Mouse (Mus musculus) ES-Bruce4 (cell line): ENCODE results near the gene Klhl35. TPM values are rescaled to one million over a fixed set of nuclear protein-coding genes. Genes with fewer than 3 reads are reported as not detected.

Experiments used
- H3K27ac ChIP-seq: 2 replicates; pipeline ENCODE4 v1.5.1; 2012; ENCODE audit warnings: low read length, inconsistent platforms; ENCODE audit not compliant: insufficient read depth
- H3K27me3 ChIP-seq: 2 replicates; pipeline ENCODE4 v1.6.1; 2012; ENCODE audit warnings: mild to moderate bottlenecking, low read length, inconsistent platforms; ENCODE audit not compliant: control insufficient read depth, poor library complexity, insufficient read depth, severe bottlenecking
- H3K36me3 ChIP-seq: 2 replicates; pipeline ENCODE4 v1.6.1; 2012; ENCODE audit warnings: inconsistent platforms, mild to moderate bottlenecking, low read length, moderate library complexity; ENCODE audit not compliant: control insufficient read depth, poor library complexity, insufficient read depth, severe bottlenecking
- H3K4me1 ChIP-seq: one replicate; pipeline ENCODE4 v1.8.1; 2011; ENCODE audit warnings: low read length; ENCODE audit not compliant: control insufficient read depth, insufficient read depth
- H3K4me3 ChIP-seq: 2 replicates; pipeline ENCODE4 v1.5.1; 2011; ENCODE audit warnings: low read depth, mild to moderate bottlenecking, low read length
- H3K9ac ChIP-seq: 2 replicates; pipeline ENCODE4 v1.6.1; 2012; ENCODE audit warnings: low read depth, mild to moderate bottlenecking, inconsistent platforms; ENCODE audit not compliant: poor library complexity, severe bottlenecking
- H3K9me3 ChIP-seq: replicated peaks from 2 replicates; pipeline ENCODE4 v1.6.1; 2012; ENCODE audit warnings: mild to moderate bottlenecking, low read length, inconsistent platforms; ENCODE audit not compliant: control insufficient read depth, poor library complexity, insufficient read depth, severe bottlenecking
- CTCF ChIP-seq: IDR thresholded peaks from one replicate; pipeline ENCODE4 v1.8.1; 2011; ENCODE audit warnings: low read depth, low read length
- EP300 ChIP-seq: IDR thresholded peaks from 2 replicates; pipeline ENCODE4 v1.6.1; 2011; ENCODE audit warnings: low read depth, low read length; ENCODE audit not compliant: insufficient read depth
- POLR2A ChIP-seq: IDR thresholded peaks from one replicate; pipeline ENCODE4 v1.8.1; 2011; ENCODE audit warnings: low read length; ENCODE audit not compliant: insufficient read depth
- polyA plus RNA-seq: library from polyadenylated mRNA; stranded (reverse); fragments of >200 nt; gene quantifications from 2 replicates; pipeline ENCODE4 v1.2.4, GENCODE M21; 2011; ENCODE audit warnings: low read depth; ENCODE audit not compliant: missing spikeins, insufficient read depth, insufficient read length

The Klhl35 gene
- polyA plus RNA-seq, 1 experiment, result not detected

DNA sequence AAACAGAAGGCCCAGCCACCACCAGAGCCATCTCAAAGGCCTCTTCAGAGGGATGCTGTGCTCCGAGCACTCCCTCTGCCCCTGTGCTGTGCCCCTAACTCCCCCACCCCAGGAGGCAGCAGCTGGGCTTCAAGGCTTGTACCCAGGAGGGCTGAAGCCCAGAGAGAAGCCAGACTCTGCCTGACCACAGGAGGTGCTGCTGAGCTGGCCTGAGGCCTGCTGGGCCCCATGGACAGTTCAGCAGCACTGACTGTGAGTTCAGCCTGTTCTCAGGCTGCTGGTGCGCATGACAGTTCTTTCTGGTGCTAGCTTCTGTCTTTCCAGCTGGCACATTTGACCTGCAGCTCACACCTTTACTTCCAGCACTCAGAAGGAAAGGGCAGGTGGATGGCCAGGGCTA is 20.0 kb upstream of the Klhl35 start:
- no peak overlapping the region for H3K9ac ChIP-seq
- no peaks in the 10 kb centered on the region for H3K9me3 ChIP-seq
- no peak overlapping the region for H3K4me3 ChIP-seq
- TF ChIP-seq CTCF, result peak; percentile 44
- TF ChIP-seq POLR2A, result no peak
- H3K27ac ChIP-seq, result no peak overlapping the region
- H3K36me3 ChIP-seq, result no peaks in the 10 kb centered on the region
- no peaks in the 10 kb centered on the region for H3K27me3 ChIP-seq
- no peaks in the 10 kb centered on the region for H3K4me1 ChIP-seq

DNA sequence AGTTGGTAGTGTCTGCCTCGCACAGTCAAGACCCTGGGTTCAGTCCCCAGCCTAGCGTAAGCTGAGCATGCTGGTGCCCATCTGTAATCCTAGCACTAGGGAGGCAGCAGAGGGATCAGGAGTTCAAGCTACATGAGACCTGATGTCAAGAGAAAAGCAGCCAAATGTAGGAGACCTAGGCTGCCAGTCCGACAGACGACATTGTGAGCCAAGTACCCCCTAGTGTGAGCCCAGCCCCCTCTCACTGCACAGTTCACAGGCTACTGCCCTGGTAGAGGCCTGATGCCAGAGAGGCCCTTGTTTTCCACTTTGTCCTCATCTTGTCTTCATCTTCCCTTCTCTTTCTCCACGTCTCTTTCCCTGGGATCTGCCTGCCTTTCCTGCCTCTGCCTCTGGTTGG is 18.5 kb upstream of the Klhl35 start:
- Histone ChIP-seq H3K27me3 (no peaks in the 10 kb centered on the region), H3K27ac (no peak overlapping the region), H3K9me3 (no peaks in the 10 kb centered on the region), H3K36me3 (no peaks in the 10 kb centered on the region), H3K9ac (no peak overlapping the region), H3K4me1 (no peaks in the 10 kb centered on the region), H3K4me3 (no peak overlapping the region)
- TF ChIP-seq POLR2A (no peak), CTCF (no peak), EP300 (no peak)

DNA sequence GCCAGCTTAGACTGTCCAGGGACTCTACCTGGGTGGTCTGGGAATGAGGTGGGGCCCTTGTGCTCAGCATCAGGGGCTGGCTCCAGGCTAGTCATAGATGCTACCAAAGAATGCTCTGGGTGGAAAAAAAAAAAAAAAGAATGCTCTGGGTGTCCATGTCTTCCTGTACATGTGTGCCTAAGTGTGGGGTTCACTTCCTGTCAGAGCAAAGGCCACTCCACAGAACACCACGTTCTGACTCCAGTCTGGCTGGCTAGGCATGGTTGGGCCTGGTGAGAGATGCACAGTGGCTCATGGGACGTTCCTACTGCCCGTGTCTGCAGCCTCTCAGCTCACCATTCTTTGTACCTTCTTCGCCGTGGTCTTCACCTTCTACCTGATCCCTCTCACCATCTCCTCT is 17.2 kb upstream of the Klhl35 start:
- Histone ChIP-seq H3K27ac (no peak overlapping the region), H3K36me3 (no peaks in the 10 kb centered on the region), H3K4me1 (no peaks in the 10 kb centered on the region), H3K4me3 (no peak overlapping the region), H3K9me3 (no peaks in the 10 kb centered on the region), H3K9ac (no peak overlapping the region), H3K27me3 (no peaks in the 10 kb centered on the region)
- TF ChIP-seq POLR2A (no peak), EP300 (no peak), CTCF (no peak)

DNA sequence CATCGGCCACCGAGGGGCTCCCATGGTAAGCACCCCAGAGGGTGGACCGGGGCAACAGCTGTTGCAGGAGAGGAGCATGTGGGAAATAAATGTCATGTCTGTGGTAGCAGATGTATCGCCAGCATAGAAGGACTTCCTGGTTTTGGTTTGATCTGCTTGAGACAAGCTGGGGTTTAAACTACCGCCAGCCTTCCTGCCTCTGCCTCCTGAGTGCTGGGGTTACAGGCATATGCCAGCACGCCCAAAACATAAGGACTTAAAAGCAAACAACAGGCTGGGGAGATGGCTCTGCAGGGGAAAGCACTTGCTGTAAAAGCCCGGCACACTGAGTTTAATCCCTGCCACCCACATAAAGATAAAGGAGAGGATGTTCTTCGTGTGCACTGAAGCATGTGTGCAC is 16.7 kb upstream of the Klhl35 start:
- Histone ChIP-seq H3K9ac (no peak overlapping the region), H3K27me3 (no peaks in the 10 kb centered on the region), H3K9me3 (no peaks in the 10 kb centered on the region), H3K4me1 (no peaks in the 10 kb centered on the region), H3K4me3 (no peak overlapping the region), H3K36me3 (no peaks in the 10 kb centered on the region), H3K27ac (no peak overlapping the region)
- TF ChIP-seq POLR2A (no peak), CTCF (no peak), EP300 (no peak)

DNA sequence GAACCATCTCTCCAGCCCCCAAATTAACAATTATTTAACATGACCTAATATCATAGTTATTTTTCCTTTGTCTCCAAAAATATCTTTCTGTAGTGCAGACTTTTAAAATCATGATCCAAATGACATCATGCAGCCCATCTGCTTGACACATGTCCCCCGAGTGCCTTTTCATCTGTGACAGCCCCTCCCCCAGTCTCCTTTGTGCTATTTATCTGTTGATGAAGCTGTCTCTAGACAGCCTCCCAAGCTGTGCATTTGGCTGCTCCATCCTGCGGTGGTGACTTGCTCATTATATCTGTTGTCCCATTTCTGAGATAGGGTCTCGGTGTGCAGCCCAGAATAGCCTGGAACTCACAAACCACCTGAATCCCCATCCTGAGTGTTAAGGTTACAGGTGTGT is 16.1 kb upstream of the Klhl35 start:
- H3K9me3 ChIP-seq, result no peaks in the 10 kb centered on the region
- no peak overlapping the region for H3K9ac ChIP-seq
- no peaks in the 10 kb centered on the region for H3K4me1 ChIP-seq
- no peak overlapping the region for H3K27ac ChIP-seq
- TF ChIP-seq EP300, result no peak
- no peak for TF ChIP-seq CTCF
- no peak for TF ChIP-seq POLR2A
- no peaks in the 10 kb centered on the region for H3K27me3 ChIP-seq
- no peaks in the 10 kb centered on the region for H3K36me3 ChIP-seq
- no peak overlapping the region for H3K4me3 ChIP-seq

DNA sequence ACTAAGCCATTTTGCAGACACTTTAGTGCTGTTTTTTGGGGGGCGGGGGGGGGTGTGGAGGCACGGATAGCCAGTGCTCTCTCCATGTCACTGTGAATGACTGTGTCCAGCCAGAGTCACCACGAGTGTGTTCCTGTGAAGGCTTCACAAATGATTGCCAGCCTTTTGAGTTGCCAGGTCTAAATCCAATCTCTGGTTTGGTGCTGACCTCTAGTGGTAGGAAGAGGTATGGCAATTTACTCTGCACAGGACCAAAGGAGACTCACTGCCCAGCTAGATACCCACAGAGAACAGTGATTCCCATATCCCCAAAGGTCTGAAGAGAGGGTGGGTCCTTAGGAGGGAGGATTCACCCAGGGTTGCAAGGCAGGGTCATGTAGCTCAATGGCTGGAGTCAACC is 15.1 kb upstream of the Klhl35 start:
- TF ChIP-seq EP300 (no peak), CTCF (peak; percentile 46), POLR2A (no peak)
- H3K9ac ChIP-seq, result no peak overlapping the region
- no peaks in the 10 kb centered on the region for H3K36me3 ChIP-seq
- H3K4me3 ChIP-seq, result no peak overlapping the region
- H3K27ac ChIP-seq, result no peak overlapping the region
- H3K4me1 ChIP-seq, result no peaks in the 10 kb centered on the region
- H3K27me3 ChIP-seq, result no peaks in the 10 kb centered on the region
- H3K9me3 ChIP-seq, result no peaks in the 10 kb centered on the region

DNA sequence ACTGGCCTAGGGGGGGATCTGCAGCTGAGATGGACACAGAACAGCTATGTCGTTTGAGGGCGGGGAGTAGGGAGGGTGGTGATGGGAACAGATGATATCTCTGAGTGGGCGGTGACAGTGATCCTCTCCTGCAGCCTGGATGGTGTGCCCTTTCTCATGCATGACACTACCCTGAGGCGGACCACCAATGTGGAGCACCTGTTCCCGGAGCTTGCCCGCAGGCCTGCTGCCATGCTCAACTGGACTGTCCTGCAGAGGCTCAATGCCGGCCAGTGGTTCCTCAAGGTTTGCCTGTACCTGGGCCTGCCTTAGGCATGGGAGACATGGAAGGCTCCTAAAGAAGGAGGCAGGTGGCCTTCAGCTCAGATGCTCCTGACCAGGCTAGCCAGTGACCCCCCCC is 12.9 kb upstream of the Klhl35 start:
- TF ChIP-seq EP300, result no peak
- no peak for TF ChIP-seq CTCF
- TF ChIP-seq POLR2A, result no peak
- H3K9ac ChIP-seq, result no peak overlapping the region
- no peaks in the 10 kb centered on the region for H3K36me3 ChIP-seq
- H3K27ac ChIP-seq, result no peak overlapping the region
- no peaks in the 10 kb centered on the region for H3K9me3 ChIP-seq
- H3K4me1 ChIP-seq, result no peaks in the 10 kb centered on the region
- no peaks in the 10 kb centered on the region for H3K27me3 ChIP-seq
- no peak overlapping the region for H3K4me3 ChIP-seq
